Mouse (Mus musculus) embryonic fibroblast, embryonic 13.5 days (primary cell): ENCODE measurements at regions not wholly inside any gene's neighbourhood (a gene's known extent, or its start where the extent isn't known, plus 50 kb on each side); places are given as distances from the start of the nearest gene placed in this dataset.

Experiments used
- CTCF ChIP-seq: IDR thresholded peaks from 2 replicates; pipeline ENCODE4 v1.5.1; 2011; ENCODE audit warnings: mild to moderate bottlenecking, control low read depth, low read length, moderate library complexity, borderline replicate concordance; ENCODE audit not compliant: insufficient read depth
- POLR2A ChIP-seq: IDR thresholded peaks from 2 replicates; pipeline ENCODE4 v1.6.1; 2011; ENCODE audit warnings: low read depth, mild to moderate bottlenecking, control low read depth, low read length, moderate library complexity

DNA sequence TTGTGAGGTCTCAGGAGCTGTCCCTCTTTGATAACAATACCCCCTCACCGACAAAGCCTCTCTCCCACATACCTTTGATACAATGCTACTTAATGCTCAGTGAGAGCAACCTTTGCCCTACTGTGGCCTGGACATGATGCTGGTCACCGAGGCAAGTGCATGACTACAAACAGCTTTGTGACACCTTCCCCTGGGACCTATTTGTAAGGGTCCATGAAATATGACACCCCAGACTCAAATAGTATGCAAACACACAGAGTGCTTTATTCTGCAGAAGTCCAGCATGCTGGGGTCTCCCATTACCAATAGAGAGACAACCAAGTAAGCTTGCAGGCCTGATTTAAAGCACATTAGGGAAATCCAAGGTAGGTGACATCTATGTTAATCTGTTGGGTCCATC is 210.6 kb downstream of the Xxylt1 start:
- TF ChIP-seq POLR2A (no peak), CTCF (no peak)
